Mouse (Mus musculus): Measurements from ENCODE around the gene Adgrg2. TPM values are rescaled to one million over a fixed set of nuclear protein-coding genes. Genes with fewer than 3 reads are reported as not detected.

Gene Adgrg2
- total RNA-seq (2023): not detected

GRCm38 (mm10) chrX:160390464-160390956, at the start of gene Adgrg2:
TSS of gene Adgrg2 (plus strand) at chrX:160390690.

DNA sequence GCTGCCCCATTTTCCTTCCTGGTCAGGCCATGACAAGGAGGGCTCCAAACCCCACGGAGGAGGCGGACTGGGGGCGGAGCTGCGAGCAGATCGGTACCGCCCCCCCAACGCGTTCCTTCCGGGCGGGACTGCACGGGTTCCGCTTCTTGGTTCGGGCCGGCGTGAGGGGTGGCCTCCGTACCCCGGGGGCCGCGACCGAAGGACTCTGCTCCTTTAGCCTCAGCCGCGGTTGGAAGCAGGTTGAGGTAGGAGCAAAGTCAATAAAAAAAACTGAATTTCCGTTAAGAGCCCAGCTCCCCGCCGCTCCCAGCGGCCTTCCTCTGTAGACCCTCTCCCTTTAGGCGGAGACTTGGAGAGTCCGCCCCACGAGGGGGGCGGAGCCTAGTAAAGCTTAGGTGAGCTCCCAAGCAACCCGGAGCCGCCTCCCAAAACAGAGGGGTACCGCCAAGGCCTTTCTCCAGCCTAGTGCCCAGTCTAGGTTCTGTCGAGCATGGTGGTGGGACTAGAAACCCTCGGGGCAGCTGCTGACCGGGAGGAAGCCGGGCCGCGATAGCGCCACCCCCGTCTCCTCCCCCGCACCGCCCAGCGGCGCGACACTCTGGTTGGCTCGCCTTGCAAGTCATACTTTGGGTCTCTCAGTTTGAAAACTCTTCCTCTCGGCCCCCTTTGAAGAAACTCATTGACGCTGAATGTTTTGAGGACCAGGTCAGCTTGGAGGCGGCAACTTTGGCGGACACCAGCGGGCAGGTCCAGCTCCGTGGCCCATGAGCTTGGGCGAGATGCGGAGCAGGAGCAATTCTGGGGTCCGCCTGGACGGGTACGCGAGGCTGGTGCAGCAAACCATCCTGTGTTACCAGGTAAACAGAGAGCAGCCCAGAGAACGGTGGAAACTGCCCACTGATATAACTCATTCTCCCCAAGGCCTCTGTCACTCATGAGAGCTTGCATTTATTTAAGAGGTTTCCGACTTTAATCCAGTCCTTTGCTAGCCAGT, 111.9 kb downstream of the Adgrg2 start, which contains the start of gene Phka2:
TSS of gene Phka2 (plus strand) at position 119 of the 994 bp plus-strand sequence.

Other genes with a start within 250 kb of the Adgrg2 start
- 10 to 100 TPM; 59.3 to 82.1 TPM for gene Phka2, start 111.5 kb downstream of the Adgrg2 start, total RNA-seq (2023)

Data from monocyte, adult 59 days (primary cell).